Mouse (Mus musculus) cerebellum, adult 8-10 months (tissue): Measurements from ENCODE around the gene L3mbtl4.

Source experiments
- DNase-seq: peaks from one replicate; pipeline ENCODE4 v3.0.0; 2022

The L3mbtl4 gene

GRCm38 (mm10) chr17:68273527-68273926 lies at the start of gene L3mbtl4:
Gene L3mbtl4, plus strand, starts transcription at chr17:68273797.
- DNase-seq: no peak

- DNase-seq: no peak
Observed at GRCm38 (mm10) chr17:68230484-68230883, 43.1 kb upstream of the L3mbtl4 start.

- peak; percentile 4 for DNase-seq
Observed at GRCm38 (mm10) chr17:68235380-68235779, 38.2 kb upstream of the L3mbtl4 start.

GRCm38 (mm10) chr17:68236992-68237391 lies 36.6 kb upstream of the L3mbtl4 start:
- DNase-seq: no peak

GRCm38 (mm10) chr17:68240171-68240570 lies 33.4 kb upstream of the L3mbtl4 start:
- DNase-seq: no peak

- no peak for DNase-seq
Observed at GRCm38 (mm10) chr17:68264835-68265557, 8.6 kb upstream of the L3mbtl4 start.

GRCm38 (mm10) chr17:68273954-68274353 lies 357 bp downstream of the L3mbtl4 start:
- DNase-seq: no peak

- no peak for DNase-seq
Observed at GRCm38 (mm10) chr17:68275138-68275537, 1.5 kb downstream of the L3mbtl4 start.

- DNase-seq: no peak
Observed at GRCm38 (mm10) chr17:68280915-68281314, 7.3 kb downstream of the L3mbtl4 start.

- DNase-seq: no peak
Observed at GRCm38 (mm10) chr17:68285119-68285782, 11.7 kb downstream of the L3mbtl4 start.

- no peak for DNase-seq
Observed at GRCm38 (mm10) chr17:68288094-68288493, 14.5 kb downstream of the L3mbtl4 start.

- no peak for DNase-seq
Observed at GRCm38 (mm10) chr17:68288699-68289098, 15.1 kb downstream of the L3mbtl4 start.

- DNase-seq: no peak
Observed at GRCm38 (mm10) chr17:68291713-68292364, 18.2 kb downstream of the L3mbtl4 start.

GRCm38 (mm10) chr17:68308381-68308780 lies 34.8 kb downstream of the L3mbtl4 start:
- no peak for DNase-seq

- DNase-seq: no peak
Observed at GRCm38 (mm10) chr17:68312286-68312927, 38.8 kb downstream of the L3mbtl4 start.

GRCm38 (mm10) chr17:68320940-68321339 lies 47.3 kb downstream of the L3mbtl4 start:
- no peak for DNase-seq

- DNase-seq: no peak
Observed at GRCm38 (mm10) chr17:68322607-68323006, 49.0 kb downstream of the L3mbtl4 start.

GRCm38 (mm10) chr17:68332225-68332624 lies 58.6 kb downstream of the L3mbtl4 start:
- DNase-seq: no peak

- DNase-seq: no peak
Observed at GRCm38 (mm10) chr17:68333382-68333781, 59.8 kb downstream of the L3mbtl4 start.

GRCm38 (mm10) chr17:68338917-68339553 lies 65.4 kb downstream of the L3mbtl4 start:
- DNase-seq: no peak

GRCm38 (mm10) chr17:68357687-68358086 lies 84.1 kb downstream of the L3mbtl4 start:
- DNase-seq: no peak

GRCm38 (mm10) chr17:68371101-68371500 lies 97.5 kb downstream of the L3mbtl4 start:
- DNase-seq: no peak

- DNase-seq: no peak
Observed at GRCm38 (mm10) chr17:68388481-68388880, 114.9 kb downstream of the L3mbtl4 start.
